Mouse (Mus musculus) intestine, embryonic 14.5 days (tissue): ENCODE measurements around the gene Tshz2. TPM values are rescaled to one million over a fixed set of nuclear protein-coding genes. Genes with fewer than 3 reads are reported as not detected.
A peak's percentile ranks its signal among the peaks of the same experiment; 100 is the strongest.

Experiments used
- ATAC-seq: fragments of 200-750 bp; cut with Nextera tagmentation; replicated peaks from 2 replicates; pipeline ENCODE4 v1.8.0; 2017; ENCODE audit warnings: low read depth, moderate number of reproducible peaks, moderate TSS enrichment, moderate library complexity; ENCODE audit not compliant: low FRiP score, low TSS enrichment
- DNase-seq: peaks from one replicate; pipeline ENCODE4 v3.0.0-alpha.2; 2018; ENCODE audit warnings: low spot score
- H3K27ac ChIP-seq: fragments of 300-500 bp; sonication (generic); 2 replicates; pipeline ENCODE4 v1.5.1; 2014; ENCODE audit warnings: low read depth, mild to moderate bottlenecking, control low read depth
- H3K27me3 ChIP-seq: fragments of 300-500 bp; sonication (generic); replicated peaks from 2 replicates; pipeline ENCODE4 v1.6.1; 2014; ENCODE audit warnings: low read length, control low read depth; ENCODE audit not compliant: control insufficient read depth, insufficient read depth
- H3K36me3 ChIP-seq: fragments of 300-500 bp; sonication (generic); 2 replicates; pipeline ENCODE4 v1.6.1; 2014; ENCODE audit warnings: low read length, control low read depth; ENCODE audit not compliant: control insufficient read depth, insufficient read depth
- H3K4me1 ChIP-seq: fragments of 300-500 bp; sonication (generic); replicated peaks from 2 replicates; pipeline ENCODE4 v1.6.1; 2014; ENCODE audit warnings: low read length, control low read depth, mixed read lengths; ENCODE audit not compliant: control insufficient read depth, insufficient read depth
- H3K4me2 ChIP-seq: fragments of 300-500 bp; sonication (generic); 2 replicates; pipeline ENCODE4 v1.6.1; 2014; ENCODE audit warnings: low read length
- H3K4me3 ChIP-seq: fragments of 300-500 bp; sonication (generic); 2 replicates; pipeline ENCODE4 v1.5.1; 2014; ENCODE audit warnings: low read depth, low read length, control low read depth, mixed read lengths
- H3K9ac ChIP-seq: fragments of 300-500 bp; sonication (generic); 2 replicates; pipeline ENCODE4 v1.6.1; 2014; ENCODE audit warnings: mild to moderate bottlenecking, low read length
- H3K9me3 ChIP-seq: fragments of 300-500 bp; sonication (generic); 2 replicates; pipeline ENCODE4 v1.6.1; 2016; ENCODE audit warnings: low read length, control low read depth; ENCODE audit not compliant: control insufficient read depth
- WGBS: fragments of 180-500 bp; shearing (Covaris S2); extraction: QIAGEN DNeasy Blood & Tissue Kit; methylation state at CpG from one replicate; pipeline ENCODE4 v1.1.7; 2014; 5-methylcytosine and 5-hydroxymethylcytosine counted together
- polyA plus RNA-seq: library from polyadenylated mRNA; unstranded; fragments of >200 nt; fragmentation: Nextera tagmentation; extraction: Ambion mirVana; gene quantifications from 2 replicates; pipeline ENCODE4 v1.2.1, GENCODE M21; 2014

Gene Tshz2
- polyA plus RNA-seq, 1 experiment from 2014 or later: 20.3 TPM

DNA sequence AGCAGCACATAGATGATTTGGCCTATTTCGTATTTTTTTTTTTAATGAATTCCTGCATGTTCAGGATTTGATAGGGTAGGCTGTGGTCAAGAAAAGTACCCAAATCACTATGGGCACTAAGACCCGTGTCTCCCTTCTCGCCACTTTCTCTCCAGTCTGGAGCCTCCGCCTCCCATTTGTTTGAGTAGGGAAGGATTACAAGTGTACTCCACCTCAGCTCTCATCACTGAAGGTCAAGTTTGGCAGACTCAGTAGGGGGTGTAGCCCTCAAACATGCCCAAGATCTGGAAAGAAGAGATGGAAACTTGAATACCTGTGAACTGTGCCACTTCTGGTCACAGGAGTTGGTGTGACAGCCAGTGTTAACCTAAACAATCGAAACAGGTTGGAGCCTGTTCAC lies 66.3 kb downstream of the Tshz2 start:
- 69% methylated on average over 5 of the region's 5 CpGs for WGBS

DNA sequence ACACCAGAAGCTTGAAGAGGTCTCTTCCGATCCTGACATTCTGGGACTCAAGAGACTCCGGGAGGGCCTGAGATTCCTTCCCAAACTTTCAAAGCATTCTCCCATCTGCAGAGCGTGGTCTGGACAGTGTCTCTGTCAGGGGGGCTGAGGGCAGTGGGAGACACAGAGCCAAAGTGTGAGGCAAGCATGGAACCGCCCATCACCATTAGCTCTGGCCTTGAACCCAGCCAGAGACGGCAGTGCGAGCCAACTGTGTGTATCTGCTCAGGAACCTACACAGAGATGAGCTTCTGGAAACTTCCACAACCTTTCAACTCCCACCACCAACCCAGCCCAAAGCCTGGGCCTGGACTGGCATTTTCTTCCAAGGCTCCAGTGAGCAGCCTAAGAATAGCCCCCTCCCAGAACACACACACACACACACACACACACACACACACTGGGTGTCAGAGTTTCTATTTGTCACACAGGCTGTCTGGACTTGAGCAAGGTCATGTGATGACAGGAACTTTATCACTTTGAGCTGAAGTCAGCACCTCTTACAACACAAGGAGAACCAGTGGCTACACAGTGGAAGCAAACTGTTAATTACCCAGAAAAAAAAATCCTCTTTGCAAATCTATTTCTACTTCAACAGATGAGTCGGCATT lies 67.2 kb downstream of the Tshz2 start:
- peak; percentile 81 for DNase-seq
- H3K4me1 ChIP-seq: peaks cover 55% of the 10 kb centered on the region
- H3K9me3 ChIP-seq: no peaks in the 10 kb centered on the region
- no peaks in the 10 kb centered on the region for H3K36me3 ChIP-seq
- no peak overlapping the region for H3K9ac ChIP-seq
- ATAC-seq: peak; percentile 89
- H3K4me2 ChIP-seq: no peak overlapping the region
- no peak overlapping the region for H3K4me3 ChIP-seq
- 28% methylated on average over 7 of the region's 7 CpGs for WGBS
- peak overlapping the region; percentile 70 for H3K27ac ChIP-seq
- no peaks in the 10 kb centered on the region for H3K27me3 ChIP-seq

More for the DNA sequence above, 66.3 kb downstream of the Tshz2 start:
- Histone ChIP-seq H3K9me3 (no peaks in the 10 kb centered on the region), H3K27me3 (no peaks in the 10 kb centered on the region), H3K9ac (no peak overlapping the region), H3K4me1 (peaks cover 58% of the 10 kb centered on the region), H3K36me3 (no peaks in the 10 kb centered on the region), H3K4me3 (no peak overlapping the region), H3K4me2 (no peak overlapping the region), H3K27ac (peak overlapping the region; percentile 70; the same call in 1 of the 2 replicates)
- DNase-seq (no peak), ATAC-seq (no peak)

DNA sequence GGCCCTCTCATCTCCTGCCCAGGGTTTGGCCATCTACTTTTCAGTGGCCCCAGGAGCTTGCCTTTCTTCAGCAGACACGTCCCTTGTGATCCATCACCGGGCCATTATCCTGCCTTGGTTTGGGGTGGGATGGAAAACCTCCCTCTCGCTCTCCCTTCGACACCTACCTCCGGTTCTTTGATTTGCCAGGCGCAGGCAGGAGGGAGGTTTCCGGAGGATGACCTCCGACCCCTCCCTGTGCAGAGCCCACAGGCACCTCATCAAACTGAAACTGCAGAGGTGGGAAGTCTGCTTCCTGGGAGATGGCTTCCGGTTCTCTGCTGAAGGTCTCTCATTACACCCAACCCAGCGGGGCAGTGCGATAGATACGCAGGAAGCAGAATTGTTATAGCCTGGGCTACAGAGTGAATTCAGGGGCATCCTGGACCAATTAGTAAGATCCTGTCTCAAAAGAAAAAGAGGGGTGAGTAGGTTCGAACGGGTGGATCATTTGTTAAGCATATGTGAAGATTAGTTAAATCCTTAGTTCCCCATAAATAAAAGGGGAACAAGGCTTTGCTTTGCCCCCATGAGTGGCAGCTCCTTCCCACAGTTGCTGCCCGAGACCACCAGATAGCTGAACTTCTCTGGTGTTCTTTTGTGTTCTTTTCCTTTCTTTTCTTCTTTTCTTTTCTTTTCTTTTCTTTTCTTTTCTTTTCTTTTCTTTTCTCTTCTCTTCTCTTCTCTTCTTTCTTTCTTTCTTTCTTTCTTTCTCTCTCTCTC lies 70.1 kb downstream of the Tshz2 start:
- Histone ChIP-seq H3K4me3 (no peak overlapping the region), H3K4me1 (peaks cover 40% of the 10 kb centered on the region), H3K4me2 (no peak overlapping the region), H3K9ac (no peak overlapping the region), H3K36me3 (no peaks in the 10 kb centered on the region), H3K27ac (no peak overlapping the region), H3K9me3 (no peaks in the 10 kb centered on the region), H3K27me3 (no peaks in the 10 kb centered on the region)
- WGBS: 48% methylated on average over 15 of the region's 15 CpGs
- ATAC-seq: no peak
- no peak for DNase-seq

DNA sequence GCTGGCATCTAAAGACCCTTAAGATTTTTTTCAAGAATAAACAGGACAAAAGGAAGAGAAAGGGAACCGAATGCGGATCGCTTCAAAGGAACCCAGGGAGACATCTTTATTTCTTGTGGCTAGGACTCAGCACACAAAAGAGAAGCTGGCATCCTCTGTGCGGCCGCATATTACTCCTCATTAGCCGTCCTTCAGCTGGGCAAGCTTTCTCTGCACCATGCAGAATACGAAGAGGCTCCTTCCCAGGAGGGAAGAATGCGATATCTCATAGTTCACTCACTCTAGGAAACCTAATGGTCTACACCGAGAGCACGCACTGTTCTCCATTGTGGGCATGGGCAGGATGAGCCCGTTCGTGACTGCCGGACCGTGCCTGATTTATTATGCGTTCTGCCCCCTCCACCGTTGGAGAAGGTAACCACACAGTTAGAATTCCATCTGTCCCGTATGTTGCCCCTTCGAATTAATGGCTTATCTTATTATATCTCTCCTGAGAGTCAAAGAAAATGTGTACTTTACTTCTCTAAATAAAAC lies 89.0 kb downstream of the Tshz2 start:
- no peak overlapping the region for H3K9ac ChIP-seq
- no peaks in the 10 kb centered on the region for H3K9me3 ChIP-seq
- ATAC-seq (no peak), DNase-seq (no peak)
- peak overlapping the region; percentile 77 for H3K27ac ChIP-seq
- H3K4me2 ChIP-seq: no peak overlapping the region
- WGBS: 57% methylated on average over 18 of the region's 18 CpGs
- no peaks in the 10 kb centered on the region for H3K36me3 ChIP-seq
- no peaks in the 10 kb centered on the region for H3K27me3 ChIP-seq
- H3K4me3 ChIP-seq: no peak overlapping the region
- peaks cover 55% of the 10 kb centered on the region for H3K4me1 ChIP-seq

DNA sequence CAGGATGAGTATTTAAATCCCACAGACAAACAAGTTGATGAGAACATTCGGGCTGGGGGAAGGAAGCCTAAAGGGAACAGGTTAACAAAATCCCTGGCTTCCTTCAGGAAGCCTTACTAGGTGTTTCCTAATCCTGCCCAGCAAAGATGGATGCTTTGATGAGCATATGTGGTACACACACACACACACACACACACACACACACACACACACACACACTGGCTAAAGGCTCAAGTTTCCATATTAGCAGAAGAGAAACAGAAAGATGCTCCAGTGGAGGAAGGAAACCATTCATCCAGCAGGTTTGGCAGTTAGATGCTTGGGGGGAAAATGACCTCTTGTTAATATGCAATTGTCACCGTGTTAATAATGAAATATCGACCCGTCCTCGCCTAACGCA lies 89.5 kb downstream of the Tshz2 start:
- ATAC-seq: no peak

DNA sequence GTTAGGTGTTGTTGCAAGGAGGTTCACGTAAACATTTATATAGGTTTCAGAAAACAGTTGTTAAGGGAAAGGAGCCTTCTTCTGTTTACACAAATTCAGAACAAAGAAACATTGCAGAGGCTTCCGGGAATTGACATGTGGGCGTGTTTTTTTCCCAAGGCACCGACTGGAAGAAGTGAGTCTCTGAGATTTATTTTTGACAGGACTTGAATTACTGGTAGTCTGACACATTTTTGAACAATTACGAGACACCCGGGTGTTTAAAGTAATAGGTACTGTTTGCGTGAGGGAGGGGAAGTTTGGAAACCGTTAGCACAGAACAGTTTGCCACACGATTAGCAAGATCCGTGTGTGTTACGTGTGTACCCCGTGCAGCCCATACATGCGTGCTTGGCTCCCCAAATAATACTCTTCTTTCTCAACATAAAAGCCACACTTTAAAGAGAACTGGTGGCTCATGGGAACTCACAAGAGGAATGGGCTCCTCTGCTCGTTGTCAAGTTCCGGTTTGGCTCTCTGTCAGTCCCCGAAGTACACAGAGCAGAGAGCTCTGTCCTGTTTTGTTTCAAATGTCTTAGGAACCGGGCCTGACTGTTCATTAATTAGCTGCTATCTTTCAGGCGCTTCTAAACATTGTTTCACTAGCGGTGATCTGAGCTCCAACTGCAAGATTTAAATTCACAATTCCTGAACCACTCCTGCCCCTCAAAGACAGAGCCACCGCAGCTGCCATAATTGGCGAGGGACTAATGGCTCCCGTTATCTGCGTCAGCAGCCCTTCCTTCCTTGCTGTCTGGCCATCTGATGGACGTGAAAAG lies 91.0 kb downstream of the Tshz2 start:
- DNase-seq: peak; percentile 62
- Histone ChIP-seq H3K4me2 (peak overlapping the region; percentile 16), H3K36me3 (no peaks in the 10 kb centered on the region), H3K4me3 (0 out of 2 replicates have a peak overlapping the region, but pooled peaks have one; percentile 8), H3K9ac (no peak overlapping the region), H3K27me3 (no peaks in the 10 kb centered on the region), H3K27ac (peak overlapping the region; percentile 90), H3K4me1 (peaks cover 55% of the 10 kb centered on the region), H3K9me3 (no peaks in the 10 kb centered on the region)
- ATAC-seq: peak; percentile 59; the same call in 1 of the 2 replicates
- 17% methylated on average over 24 of the region's 24 CpGs for WGBS

More for the DNA sequence above, 89.5 kb downstream of the Tshz2 start:
- Histone ChIP-seq H3K27ac (peak overlapping the region; percentile 77), H3K9ac (no peak overlapping the region), H3K36me3 (no peaks in the 10 kb centered on the region), H3K4me2 (no peak overlapping the region), H3K4me3 (no peak overlapping the region), H3K9me3 (no peaks in the 10 kb centered on the region), H3K27me3 (no peaks in the 10 kb centered on the region), H3K4me1 (peaks cover 50% of the 10 kb centered on the region)
- 22% methylated on average over 6 of the region's 6 CpGs for WGBS
- DNase-seq: no peak

DNA sequence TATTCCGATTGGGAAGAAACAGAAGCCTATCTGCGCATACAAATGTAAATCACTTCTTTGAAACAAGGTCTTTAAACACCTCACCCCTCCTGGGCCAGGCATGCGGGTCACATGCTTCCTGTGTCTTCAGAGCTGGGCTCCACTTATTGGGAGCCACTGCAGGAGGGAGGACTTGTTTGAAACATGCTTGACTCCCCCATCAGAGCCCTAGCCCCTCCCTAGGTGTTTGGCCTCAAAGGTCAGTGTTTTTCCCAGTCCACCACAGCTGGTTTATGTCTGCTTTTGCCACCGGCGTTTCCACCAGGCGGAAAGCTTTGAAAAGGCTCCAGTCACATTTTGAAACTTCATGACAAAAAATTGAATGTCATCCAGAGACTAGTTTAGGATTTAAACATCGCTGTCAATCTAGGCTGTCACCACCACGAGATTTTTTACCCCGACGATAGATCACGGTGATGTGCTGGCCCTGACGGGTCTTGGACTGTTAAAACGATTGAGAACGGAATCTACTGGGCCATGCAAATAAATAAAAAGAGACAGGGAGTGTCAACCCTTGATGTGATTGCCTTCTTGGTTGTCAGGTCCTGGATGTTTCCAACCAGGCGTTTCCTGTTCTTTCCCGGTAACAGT lies 96.0 kb downstream of the Tshz2 start:
- no peak for ATAC-seq
- H3K9me3 ChIP-seq: no peaks in the 10 kb centered on the region
- no peak overlapping the region for H3K4me2 ChIP-seq
- peaks cover 31% of the 10 kb centered on the region for H3K4me1 ChIP-seq
- WGBS: 37% methylated on average over 16 of the region's 16 CpGs
- H3K4me3 ChIP-seq: no peak overlapping the region
- no peak overlapping the region for H3K9ac ChIP-seq
- no peaks in the 10 kb centered on the region for H3K27me3 ChIP-seq
- no peaks in the 10 kb centered on the region for H3K36me3 ChIP-seq
- DNase-seq: no peak
- H3K27ac ChIP-seq: 0 out of 2 replicates have a peak overlapping the region, but pooled peaks have one; percentile 35

DNA sequence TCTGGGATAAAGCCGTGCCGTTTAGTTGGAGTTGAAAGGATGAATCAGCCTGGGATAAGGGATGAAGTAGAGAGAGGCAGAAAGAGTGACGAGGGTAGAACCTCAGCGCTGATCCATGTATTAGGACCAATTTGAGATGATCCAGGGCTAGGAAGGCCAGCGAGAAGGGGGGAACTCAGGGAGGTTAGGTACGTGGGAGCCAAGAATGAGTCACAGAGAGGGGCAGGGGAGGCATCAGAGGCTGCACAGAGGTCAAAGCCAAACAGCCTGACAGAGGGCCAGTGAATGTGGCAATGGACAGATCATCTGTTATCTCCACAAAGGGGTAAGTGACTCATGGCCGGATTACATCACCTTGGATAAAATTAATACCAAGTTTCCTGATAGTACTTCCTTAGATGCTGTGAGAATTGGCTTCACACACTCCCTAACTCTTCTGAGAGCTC lies 97.8 kb downstream of the Tshz2 start:
- H3K27ac ChIP-seq: no peak overlapping the region
- WGBS: 60% methylated on average over 7 of the region's 7 CpGs
- no peak for ATAC-seq

More for the DNA sequence above, 97.8 kb downstream of the Tshz2 start:
- H3K9ac ChIP-seq: no peak overlapping the region
- no peak overlapping the region for H3K4me3 ChIP-seq
- H3K36me3 ChIP-seq: no peaks in the 10 kb centered on the region
- H3K4me1 ChIP-seq: peaks cover 20% of the 10 kb centered on the region
- no peaks in the 10 kb centered on the region for H3K9me3 ChIP-seq
- H3K27me3 ChIP-seq: no peaks in the 10 kb centered on the region
- no peak for DNase-seq
- no peak overlapping the region for H3K4me2 ChIP-seq
